Mouse (Mus musculus) hindbrain, postnatal 0 days (tissue): ENCODE data around the gene Gdf10. TPM values are rescaled to one million over a fixed set of nuclear protein-coding genes. Genes with fewer than 3 reads are reported as not detected.

Experiments
- ATAC-seq: fragments of 200-750 bp; cut with Nextera tagmentation; 2 replicates; pipeline ENCODE4 v1.8.0; 2017; ENCODE audit warnings: mild to moderate bottlenecking, moderate TSS enrichment, moderate library complexity
- DNase-seq: peaks from one replicate; pipeline ENCODE4 v3.0.0-alpha.2; 2015; ENCODE audit warnings: low spot score
- H3K27ac ChIP-seq: fragments of 300-500 bp; sonication (generic); 2 replicates; pipeline ENCODE4 v1.5.1; 2014; ENCODE audit warnings: mild to moderate bottlenecking
- H3K27me3 ChIP-seq: fragments of 300-500 bp; sonication (generic); 2 replicates; pipeline ENCODE4 v1.6.1; 2014; ENCODE audit warnings: low read length, mixed read lengths; ENCODE audit not compliant: insufficient read depth
- H3K36me3 ChIP-seq: fragments of 300-500 bp; sonication (generic); 2 replicates; pipeline ENCODE4 v1.6.1; 2014; ENCODE audit warnings: low read length, mixed read lengths; ENCODE audit not compliant: insufficient read depth
- H3K4me1 ChIP-seq: fragments of 300-500 bp; sonication (generic); 2 replicates; pipeline ENCODE4 v1.6.1; 2014; ENCODE audit warnings: antibody characterized with exemption, low read length, mixed read lengths; ENCODE audit not compliant: insufficient read depth
- H3K4me2 ChIP-seq: fragments of 300-500 bp; sonication (generic); 2 replicates; pipeline ENCODE4 v1.6.1; 2014; ENCODE audit warnings: low read depth, mild to moderate bottlenecking, low read length, moderate library complexity, mixed read lengths
- H3K4me3 ChIP-seq: fragments of 300-500 bp; sonication (generic); 2 replicates; pipeline ENCODE4 v1.5.1; 2014; ENCODE audit warnings: low read length
- H3K9ac ChIP-seq: fragments of 300-500 bp; sonication (generic); replicated peaks from 2 replicates; pipeline ENCODE4 v1.6.1; 2014; ENCODE audit warnings: mild to moderate bottlenecking, low read length, moderate library complexity, mixed read lengths
- H3K9me3 ChIP-seq: fragments of 300-500 bp; sonication (generic); 2 replicates; pipeline ENCODE4 v1.6.1; 2016; ENCODE audit warnings: low read length, mixed read lengths
- CTCF ChIP-seq: IDR thresholded peaks from 2 replicates; pipeline ENCODE4 v1.5.1; 2016; ENCODE audit warnings: antibody characterized with exemption, control low read depth, low read depth
- WGBS: fragments of 180-500 bp; shearing (Covaris S2); extraction: QIAGEN DNeasy Blood & Tissue Kit; methylation state at CpG from one replicate; pipeline ENCODE4 v1.1.7; 2014; 5-methylcytosine and 5-hydroxymethylcytosine counted together
- polyA plus RNA-seq: library from polyadenylated mRNA; unstranded; fragments of >200 nt; fragmentation: Nextera tagmentation; extraction: Ambion mirVana; gene quantifications from 2 replicates; pipeline ENCODE4 v1.2.1, GENCODE M21; 2015
- total RNA-seq: library from RNA; depleted of rRNA; stranded (reverse); fragments of >200 nt; gene quantifications from 2 replicates; pipeline ENCODE4 v1.2.3, GENCODE M21; 2014

Gdf10 gene
- total and polyA plus RNA-seq, 2 experiments from 2014 or later = 27.3 to 32.9 TPM

- Histone ChIP-seq H3K27ac (no peak overlapping the region), H3K36me3 (no peaks in the 10 kb centered on the region), H3K9ac (no peak overlapping the region), H3K9me3 (no peaks in the 10 kb centered on the region), H3K4me1 (no peaks in the 10 kb centered on the region), H3K4me2 (no peak overlapping the region), H3K27me3 (no peaks in the 10 kb centered on the region), H3K4me3 (no peak overlapping the region)
- DNase-seq = peak; percentile 44
- 53% methylated on average over 6 of the region's 6 CpGs for WGBS
- TF ChIP-seq CTCF = peak; percentile 41
- ATAC-seq = 0 out of 2 replicates have a peak, but pooled peaks have one; percentile 31
Observed at GRCm38 (mm10) chr14:33952233-33952981, 29.0 kb downstream of the Gdf10 start.

GRCm38 (mm10) chr14:33953761-33954160, 30.4 kb downstream of the Gdf10 start, which contains the start of gene Rbp3:
Rbp3 (plus strand) TSS chr14:33954003.
- no peak for DNase-seq
- Histone ChIP-seq H3K4me3 (no peak within 1 kb of the TSS), H3K27ac (no peak within 1 kb of the TSS), H3K4me2 (no peak within 1 kb of the TSS), H3K36me3 (no peaks in the 10 kb centered on the region), H3K27me3 (no peaks in the 10 kb centered on the region), H3K9me3 (no peaks in the 10 kb centered on the region), H3K4me1 (no peaks in the 10 kb centered on the region), H3K9ac (no peak within 1 kb of the TSS)
- no peak for ATAC-seq
- 83% methylated on average over 5 of the region's 5 CpGs for WGBS
- TF ChIP-seq CTCF = no peak

- no peak for ATAC-seq
- 80% methylated on average over 13 of the region's 13 CpGs for WGBS
- TF ChIP-seq CTCF = no peak
Observed at GRCm38 (mm10) chr14:33956055-33956454, 32.7 kb downstream of the Gdf10 start.

GRCm38 (mm10) chr14:33958186-33958585, 34.8 kb downstream of the Gdf10 start:
- Histone ChIP-seq H3K4me3 (no peak overlapping the region), H3K27ac (no peak overlapping the region), H3K9me3 (no peaks in the 10 kb centered on the region), H3K9ac (no peak overlapping the region), H3K4me2 (no peak overlapping the region), H3K4me1 (no peaks in the 10 kb centered on the region), H3K27me3 (no peaks in the 10 kb centered on the region), H3K36me3 (no peaks in the 10 kb centered on the region)
- TF ChIP-seq CTCF = no peak
- ATAC-seq = no peak
- DNase-seq = no peak
- 78% methylated on average over 4 of the region's 4 CpGs for WGBS

More at GRCm38 (mm10) chr14:33956055-33956454, 32.7 kb downstream of the Gdf10 start:
- no peak for DNase-seq
- Histone ChIP-seq H3K27ac (no peak overlapping the region), H3K27me3 (no peaks in the 10 kb centered on the region), H3K4me1 (no peaks in the 10 kb centered on the region), H3K4me2 (no peak overlapping the region), H3K36me3 (no peaks in the 10 kb centered on the region), H3K4me3 (no peak overlapping the region), H3K9ac (no peak overlapping the region), H3K9me3 (no peaks in the 10 kb centered on the region)

GRCm38 (mm10) chr14:33958841-33959240, 35.5 kb downstream of the Gdf10 start:
- Histone ChIP-seq H3K4me1 (no peaks in the 10 kb centered on the region), H3K27me3 (no peaks in the 10 kb centered on the region), H3K9me3 (no peaks in the 10 kb centered on the region), H3K4me3 (no peak overlapping the region), H3K9ac (no peak overlapping the region), H3K36me3 (no peaks in the 10 kb centered on the region), H3K4me2 (no peak overlapping the region), H3K27ac (no peak overlapping the region)
- no peak for ATAC-seq
- 63% methylated on average over 3 of the region's 3 CpGs for WGBS
- DNase-seq = no peak
- no peak for TF ChIP-seq CTCF

- H3K4me1 ChIP-seq = no peaks in the 10 kb centered on the region
- ATAC-seq = no peak
- H3K27ac ChIP-seq = no peak overlapping the region
- no peaks in the 10 kb centered on the region for H3K36me3 ChIP-seq
- no peaks in the 10 kb centered on the region for H3K27me3 ChIP-seq
- H3K9me3 ChIP-seq = no peaks in the 10 kb centered on the region
- H3K9ac ChIP-seq = no peak overlapping the region
- 16% methylated on average over 9 of the region's 9 CpGs for WGBS
- TF ChIP-seq CTCF = peak; percentile 86
- no peak overlapping the region for H3K4me2 ChIP-seq
- no peak overlapping the region for H3K4me3 ChIP-seq
- peak; percentile 79 for DNase-seq
Observed at GRCm38 (mm10) chr14:33959341-33959740, 36.0 kb downstream of the Gdf10 start.

GRCm38 (mm10) chr14:33965675-33966074, 42.3 kb downstream of the Gdf10 start:
- ATAC-seq (no peak), DNase-seq (peak; percentile 45)
- Histone ChIP-seq H3K27me3 (no peaks in the 10 kb centered on the region), H3K9ac (no peak overlapping the region), H3K9me3 (no peaks in the 10 kb centered on the region), H3K27ac (no peak overlapping the region), H3K4me2 (no peak overlapping the region), H3K4me3 (no peak overlapping the region), H3K4me1 (no peaks in the 10 kb centered on the region), H3K36me3 (no peaks in the 10 kb centered on the region)
- 62% methylated on average over 7 of the region's 7 CpGs for WGBS
- TF ChIP-seq CTCF = peak; percentile 30
